Mouse (Mus musculus): ENCODE results near the gene Zfand2a.
A peak's percentile ranks its signal among the peaks of the same experiment; 100 is the strongest.

Zfand2a gene

DNA sequence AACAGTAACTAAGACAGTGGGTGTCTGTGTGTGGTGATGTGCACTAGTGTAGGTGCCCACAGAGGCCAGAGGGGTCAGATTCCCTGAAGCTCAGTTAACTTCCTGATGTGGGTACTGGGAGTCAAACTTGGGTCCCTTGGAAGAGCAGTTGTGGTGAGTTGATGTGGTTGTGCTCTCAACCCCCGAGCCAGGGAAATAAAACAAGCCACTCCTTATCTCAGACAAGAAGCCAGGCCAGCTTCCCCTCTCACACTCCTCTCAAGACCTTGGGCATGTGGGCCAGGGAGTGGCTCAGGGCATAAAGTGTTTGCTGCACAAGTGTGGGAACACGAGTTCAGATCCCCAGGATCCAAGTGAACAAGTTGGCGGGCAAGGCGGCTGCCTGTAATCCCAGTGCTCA, 17.5 kb downstream of the Zfand2a start:
- no peak for DNase-seq (ENCODE audit: low read depth, low spot score)

DNA sequence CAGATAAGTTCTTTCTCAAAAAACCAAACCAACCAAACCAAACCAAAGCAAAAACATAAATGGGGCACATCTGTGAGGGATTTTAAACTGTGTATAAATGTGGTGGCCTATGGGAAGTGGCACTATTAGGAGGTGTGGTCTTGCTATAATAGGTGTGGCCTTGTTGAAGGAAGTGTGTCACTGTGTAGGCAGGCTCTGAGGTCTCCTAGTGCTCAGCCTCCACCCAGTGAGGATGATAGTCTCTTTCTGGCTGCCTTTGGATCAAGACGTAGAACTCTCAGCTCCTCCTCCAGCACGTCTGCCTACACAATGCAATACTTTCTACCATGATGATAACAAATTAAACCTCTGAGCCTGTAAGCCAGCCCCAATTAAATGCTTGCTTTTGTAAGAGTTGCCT, 18.0 kb downstream of the Zfand2a start:
- DNase-seq (ENCODE audit: low read depth, low spot score) = no peak

DNA sequence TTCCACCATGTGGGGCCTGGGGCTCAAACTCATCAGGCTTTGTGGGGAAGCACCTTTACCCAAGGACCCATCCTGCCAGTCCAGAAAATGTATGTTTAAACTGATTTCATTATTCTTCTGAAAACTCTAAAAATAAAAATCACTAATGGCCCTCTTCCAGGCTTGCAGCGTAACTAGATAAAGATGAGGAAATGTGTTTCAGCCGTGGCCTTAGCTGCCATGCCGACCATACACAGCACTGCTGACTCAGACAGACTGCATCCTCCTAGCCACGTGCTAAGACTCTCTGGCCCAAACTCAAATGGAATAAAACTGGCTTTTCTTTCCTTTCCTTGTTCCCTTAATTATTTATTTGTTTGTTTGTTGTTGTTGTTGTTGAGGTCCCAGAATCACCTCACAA, 19.5 kb downstream of the Zfand2a start:
- no peak for DNase-seq (ENCODE audit: low read depth, low spot score)

DNA sequence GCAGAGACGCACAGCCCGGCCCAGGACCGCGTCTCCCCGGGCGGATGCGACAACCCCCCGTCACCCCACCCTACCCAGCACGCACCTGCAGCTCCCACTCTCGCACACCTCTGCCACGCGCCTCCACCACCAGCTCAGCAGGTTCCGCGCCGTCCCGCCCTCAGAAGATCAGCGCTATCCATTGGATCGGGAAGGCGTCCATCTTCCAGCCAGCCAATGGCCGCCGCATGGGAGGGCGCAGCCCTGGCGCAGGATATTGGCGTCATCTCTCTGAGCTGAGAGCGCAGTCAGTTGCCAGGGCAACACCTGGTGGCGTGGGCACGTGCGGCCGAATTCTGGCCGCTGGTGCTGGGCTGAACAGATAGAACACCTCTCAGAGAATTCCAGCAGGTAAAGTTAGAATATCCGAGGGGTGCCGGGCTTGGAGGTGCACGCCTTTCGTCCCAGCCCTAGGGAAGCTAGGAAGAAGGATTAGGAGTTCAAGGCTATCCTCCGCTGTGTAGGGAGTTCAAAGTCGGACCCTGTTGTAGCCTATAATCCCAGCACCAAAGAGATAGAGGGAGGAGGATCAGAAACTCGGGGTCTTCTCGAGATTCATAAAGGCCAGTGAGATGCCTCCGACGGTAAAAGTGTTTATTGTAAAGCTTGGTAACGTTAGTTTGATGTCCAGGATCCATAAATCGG, 23.8 kb downstream of the Zfand2a start, which contains the start of gene 3110082I17Rik:
TSS of gene 3110082I17Rik (minus strand) at position 144 of the 684 bp plus-strand sequence.
- peak; percentile 99 for DNase-seq (ENCODE audit: low read depth, low spot score)

DNA sequence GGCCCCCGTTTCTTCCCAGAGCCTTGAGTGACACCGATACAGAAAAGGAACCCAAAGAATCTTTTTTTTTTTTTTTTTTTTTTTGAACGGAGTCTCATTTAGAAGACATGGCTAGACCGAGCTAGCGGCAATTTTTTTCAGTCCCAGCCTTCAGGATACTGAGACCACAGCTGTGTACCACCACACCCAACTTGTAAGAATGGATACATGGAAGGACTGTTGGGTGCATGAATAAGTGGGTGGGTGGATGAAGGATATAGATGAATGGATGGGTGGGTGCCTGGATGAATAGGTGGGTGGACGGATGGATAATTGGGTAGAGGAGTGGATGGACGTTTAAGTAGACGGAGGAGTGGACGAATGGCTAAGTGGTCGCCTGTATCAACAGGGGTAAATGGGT, 24.4 kb downstream of the Zfand2a start:
- DNase-seq (ENCODE audit: low read depth, low spot score) = no peak

DNA sequence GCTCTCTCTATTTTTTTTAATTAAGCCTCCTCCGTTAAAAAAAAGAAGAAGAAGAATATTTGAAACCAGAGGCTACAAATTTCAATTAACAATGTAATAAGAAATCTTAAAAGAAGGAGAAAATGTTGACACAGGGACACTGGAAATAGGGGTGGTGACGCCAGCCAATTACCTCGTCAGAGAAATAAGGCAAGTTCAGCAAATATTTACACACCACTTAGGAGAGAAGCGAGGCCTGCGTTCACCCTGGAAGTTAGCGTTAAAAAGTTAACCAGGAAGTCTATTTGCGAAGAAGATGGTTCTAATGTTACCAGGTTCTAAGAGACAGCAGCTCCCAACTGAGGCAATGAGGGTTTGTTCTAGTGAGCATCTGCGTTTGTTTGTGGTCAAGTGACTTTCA, 27.1 kb downstream of the Zfand2a start:
- DNase-seq (ENCODE audit: low read depth, low spot score) = no peak

DNA sequence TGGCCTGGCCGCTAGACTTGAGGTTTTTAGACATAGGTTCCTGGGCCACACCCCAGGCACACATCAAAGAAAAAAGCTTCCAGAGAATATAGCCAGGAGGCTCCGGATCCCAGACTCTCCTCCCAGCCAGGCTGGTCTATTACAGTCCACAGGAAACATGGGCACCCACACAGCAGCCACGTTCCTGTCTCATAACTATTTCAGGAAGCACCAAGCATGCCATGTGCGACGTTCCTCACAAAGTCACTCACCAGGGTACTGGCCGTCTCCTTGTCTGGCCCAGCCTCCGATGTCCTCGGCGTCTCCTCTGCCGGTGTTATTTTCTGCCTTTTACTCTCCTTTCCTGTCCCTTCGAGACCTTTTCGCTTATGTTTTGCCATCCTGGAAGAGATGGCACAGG, 29.2 kb downstream of the Zfand2a start:
- DNase-seq (ENCODE audit: low read depth, low spot score) = peak; percentile 72

DNA sequence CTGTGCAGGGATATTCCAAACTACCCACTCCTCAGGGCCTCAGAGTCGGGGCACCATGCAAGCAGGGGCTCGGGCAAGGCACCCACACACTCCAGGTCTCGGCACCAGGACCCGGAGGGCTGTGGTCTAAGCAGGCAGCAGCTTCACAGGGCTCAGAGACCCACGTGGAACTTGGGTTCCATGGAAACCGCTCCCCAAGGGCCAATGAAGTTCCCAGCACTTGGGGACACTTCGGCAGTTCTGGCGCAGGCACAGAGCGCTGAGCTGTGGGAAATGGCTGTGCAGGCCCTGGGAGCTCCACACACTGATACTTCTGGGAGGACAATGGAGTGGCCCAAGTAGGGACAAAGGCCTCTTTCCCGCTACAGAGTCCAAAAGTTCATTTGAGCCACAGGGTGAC, 31.3 kb downstream of the Zfand2a start:
- DNase-seq (ENCODE audit: low read depth, low spot score) = no peak

DNA sequence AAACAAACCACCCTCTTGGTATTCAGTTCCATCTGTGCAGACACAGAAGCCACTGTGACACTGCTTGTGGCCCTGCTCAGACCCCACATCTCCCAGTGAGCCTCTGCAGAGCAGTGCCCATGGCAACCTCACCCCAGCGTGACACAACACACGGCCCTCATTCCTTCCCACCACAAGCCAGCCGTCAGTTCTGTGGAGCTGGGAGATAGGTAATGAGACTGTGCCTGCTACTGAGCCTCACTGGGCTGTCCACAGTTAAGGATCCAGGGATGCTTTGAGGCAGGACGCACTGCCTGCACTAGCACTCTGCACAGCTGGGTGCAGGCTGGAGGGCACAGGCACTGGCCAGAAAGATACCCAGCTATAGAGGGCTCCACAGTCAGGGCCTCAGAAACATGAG, 34.4 kb downstream of the Zfand2a start:
- no peak for DNase-seq (ENCODE audit: low read depth, low spot score)

DNA sequence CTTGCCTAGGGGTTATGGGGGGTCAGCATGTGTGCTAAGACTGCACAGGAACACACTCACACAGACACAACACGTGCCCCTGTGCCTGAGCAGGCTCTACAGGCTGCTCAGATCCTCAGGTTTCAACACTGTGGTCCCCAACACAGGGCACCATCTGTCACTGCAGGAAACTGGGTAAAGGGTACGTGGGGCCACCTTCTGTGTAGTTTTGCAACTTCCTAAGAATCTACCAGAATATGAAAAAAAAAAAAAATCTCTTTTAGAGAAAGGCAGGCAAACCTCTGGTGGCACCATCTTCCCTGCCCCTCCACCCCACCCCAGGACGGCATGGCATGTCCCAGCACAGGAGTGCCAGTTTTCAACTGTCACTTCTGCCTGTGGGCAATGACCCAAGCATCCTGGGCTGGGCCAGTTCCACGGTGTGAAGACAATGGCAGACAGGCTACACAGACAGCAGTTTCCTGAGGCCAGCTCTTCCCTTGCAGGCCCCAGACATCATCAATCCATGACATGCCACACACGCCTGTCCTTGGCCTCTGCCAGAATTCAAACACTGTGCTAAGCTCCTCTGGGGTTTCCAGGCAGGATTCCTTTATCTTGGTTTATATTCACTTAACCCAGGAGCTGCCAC, 35.1 kb downstream of the Zfand2a start:
- DNase-seq (ENCODE audit: low read depth, low spot score) = peak; percentile 65

DNA sequence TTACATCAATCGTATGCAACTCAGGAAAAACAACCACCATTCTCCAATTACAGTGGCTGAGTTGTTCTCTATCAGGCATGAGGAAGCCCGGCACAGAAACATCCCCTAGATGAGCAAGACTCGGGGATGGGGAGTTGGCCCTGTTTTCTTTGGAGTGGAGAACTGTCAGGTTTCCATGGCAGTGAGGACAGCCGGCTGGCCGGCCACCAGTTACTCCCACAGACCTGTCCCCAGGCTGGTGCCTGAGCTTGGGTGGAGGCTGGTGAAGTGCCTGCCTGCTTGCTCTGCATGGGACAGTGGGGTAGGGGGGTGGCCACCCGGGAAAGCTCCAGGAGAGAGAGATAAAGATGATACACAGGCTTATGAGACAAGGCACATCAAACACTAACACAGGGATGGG, 36.3 kb downstream of the Zfand2a start:
- peak; percentile 61 for DNase-seq (ENCODE audit: low read depth, low spot score)

DNA sequence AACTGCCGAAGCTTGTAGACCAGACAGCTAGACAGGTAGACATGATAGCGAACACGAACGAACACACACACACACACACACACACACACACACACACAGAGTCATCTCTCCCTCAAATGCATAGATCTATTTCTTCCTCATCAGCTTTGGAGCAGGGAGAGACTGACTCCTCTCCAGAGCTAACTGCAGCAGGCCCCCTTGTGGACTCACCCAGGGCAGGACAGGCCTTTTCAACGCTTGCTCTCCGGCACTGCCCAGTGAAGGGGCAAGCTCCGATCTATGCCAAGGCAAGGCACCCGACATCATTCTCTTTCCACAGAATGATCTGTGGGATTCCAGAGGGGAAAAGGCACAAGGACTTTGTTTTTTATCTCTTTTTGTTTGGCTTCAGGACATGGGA, 39.1 kb downstream of the Zfand2a start:
- DNase-seq (ENCODE audit: low read depth, low spot score) = no peak

DNA sequence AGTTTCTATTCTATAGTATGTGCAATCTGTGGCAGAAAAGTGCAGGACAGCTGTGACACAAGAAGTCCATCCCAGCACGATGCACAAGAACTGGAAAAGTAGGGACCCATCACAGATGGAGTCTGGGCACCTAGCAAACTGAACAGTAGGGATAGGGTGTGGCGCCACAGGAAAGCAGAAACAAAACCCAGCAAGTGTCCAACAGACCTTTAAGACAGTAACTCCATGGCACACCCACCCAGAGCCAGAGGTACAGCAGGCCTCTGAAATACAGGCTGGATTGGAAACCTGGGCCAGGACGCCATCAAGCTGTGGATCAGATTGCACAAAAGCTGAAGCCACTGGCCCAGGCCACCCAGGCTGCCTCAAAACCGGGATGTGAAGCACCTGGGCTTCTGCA, 41.4 kb downstream of the Zfand2a start:
- no peak for DNase-seq (ENCODE audit: low read depth, low spot score)

DNA sequence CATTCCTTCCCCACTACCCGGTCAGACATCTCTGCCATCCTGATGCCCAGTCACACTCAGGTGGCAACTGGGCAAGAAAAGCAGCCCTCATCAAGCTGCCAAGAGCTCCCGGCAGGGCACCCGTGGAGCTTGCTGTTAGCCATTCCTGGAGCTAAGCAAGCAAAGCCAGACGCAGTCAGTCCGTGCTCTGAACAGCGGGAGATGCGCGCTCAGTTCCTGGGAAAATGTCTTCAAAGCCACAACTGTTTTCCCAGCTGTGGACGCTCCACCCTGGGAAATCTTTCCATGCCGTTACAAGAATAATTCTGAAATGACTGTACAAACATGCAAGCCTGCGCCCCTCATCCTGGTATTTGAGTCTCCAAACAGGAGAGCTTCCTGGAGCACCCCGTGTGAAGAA, 41.9 kb downstream of the Zfand2a start:
- DNase-seq (ENCODE audit: low read depth, low spot score) = no peak

DNA sequence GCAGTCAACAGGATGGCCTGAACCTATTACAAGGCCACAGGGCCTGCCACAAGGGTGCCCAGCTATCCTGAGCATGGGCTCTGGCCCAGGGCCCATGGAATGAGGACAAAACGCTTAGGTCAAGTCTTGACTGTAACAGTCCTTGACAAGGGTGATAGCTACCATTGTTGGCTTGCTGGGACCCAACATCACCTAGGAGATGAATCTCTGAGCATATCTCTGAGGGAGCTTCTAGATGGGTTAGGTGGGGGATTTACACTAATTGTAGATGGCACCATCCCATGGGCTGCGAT, 42.7 kb downstream of the Zfand2a start:
- no peak for DNase-seq (ENCODE audit: low read depth, low spot score)

DNA sequence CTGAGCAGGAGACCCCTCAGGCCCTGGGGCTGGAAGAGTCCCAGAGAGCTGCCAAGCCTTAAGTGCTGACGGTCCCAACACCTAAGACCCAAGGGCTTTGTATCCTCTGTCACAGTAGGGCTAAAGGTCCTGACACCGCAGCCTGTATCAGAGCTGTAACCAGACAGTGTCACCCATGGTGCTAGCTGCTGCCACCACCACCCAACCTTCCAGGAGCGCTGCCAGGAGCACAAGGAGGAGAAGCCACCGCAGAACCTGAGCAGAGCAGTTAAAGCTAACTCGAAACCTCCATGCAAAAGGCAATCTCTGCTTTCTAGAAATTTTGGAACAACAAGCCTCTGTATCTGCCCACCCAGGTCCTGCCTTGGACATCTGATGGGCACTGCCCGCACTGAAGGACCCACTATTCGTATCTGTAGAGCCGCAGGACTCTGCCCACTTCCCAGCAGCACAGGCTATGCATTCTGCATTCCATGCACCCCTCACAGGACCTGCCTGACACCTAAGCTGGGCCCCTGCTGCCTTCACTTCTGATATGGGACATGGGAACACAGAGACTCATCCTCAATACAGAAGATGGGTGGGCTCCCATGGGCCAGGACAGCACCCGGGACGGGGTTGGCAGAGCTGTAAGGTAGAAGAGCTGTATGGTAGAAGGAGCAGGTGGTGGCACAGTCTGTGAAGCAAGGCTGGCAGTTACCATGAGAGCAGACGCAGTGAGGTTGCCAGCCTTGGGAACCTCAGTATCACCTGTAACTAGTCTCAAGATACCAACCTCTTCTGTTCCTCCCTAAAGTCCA, 43.2 kb downstream of the Zfand2a start:
- DNase-seq (ENCODE audit: low read depth, low spot score) = peak; percentile 66

DNA sequence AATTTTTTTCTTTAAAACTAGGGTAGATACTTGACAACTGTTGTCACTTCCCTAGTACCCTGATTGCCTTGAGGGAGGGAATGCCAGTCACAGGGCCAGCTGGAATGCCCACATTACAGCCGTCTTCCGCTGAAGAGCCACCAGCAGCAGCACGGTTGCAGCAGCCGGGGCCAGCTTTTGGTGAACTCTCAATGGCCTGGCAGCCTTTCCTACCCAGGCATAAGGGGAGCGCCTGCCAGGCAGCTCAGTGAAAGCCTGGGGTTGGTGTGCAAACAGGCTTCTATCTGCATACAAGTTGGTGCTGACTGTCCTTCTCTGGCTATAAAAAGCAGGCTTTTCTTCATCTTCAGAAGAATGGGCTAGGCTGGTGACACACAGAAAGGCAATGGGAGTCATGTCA, 43.9 kb downstream of the Zfand2a start:
- peak; percentile 52 for DNase-seq (ENCODE audit: low read depth, low spot score)

DNA sequence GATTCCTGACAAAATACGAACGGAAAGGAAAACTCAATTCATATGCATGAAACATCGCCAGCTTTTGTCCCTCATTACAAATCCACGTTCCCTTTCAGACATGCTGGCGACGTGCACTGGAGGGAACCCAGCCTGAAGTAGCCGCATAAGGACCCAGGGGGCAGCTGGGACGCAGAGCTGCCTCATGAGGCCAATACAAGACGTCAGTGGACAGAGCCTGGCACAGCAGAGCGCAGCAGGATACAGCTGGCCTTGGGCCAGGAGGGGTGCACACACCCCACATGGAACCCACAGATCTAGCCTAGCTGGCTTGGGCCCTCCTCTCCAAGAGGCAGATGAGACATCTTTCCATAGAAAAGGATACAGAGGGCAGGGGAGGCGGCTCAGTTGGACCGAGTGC, 45.9 kb downstream of the Zfand2a start:
- DNase-seq (ENCODE audit: low read depth, low spot score) = no peak

DNA sequence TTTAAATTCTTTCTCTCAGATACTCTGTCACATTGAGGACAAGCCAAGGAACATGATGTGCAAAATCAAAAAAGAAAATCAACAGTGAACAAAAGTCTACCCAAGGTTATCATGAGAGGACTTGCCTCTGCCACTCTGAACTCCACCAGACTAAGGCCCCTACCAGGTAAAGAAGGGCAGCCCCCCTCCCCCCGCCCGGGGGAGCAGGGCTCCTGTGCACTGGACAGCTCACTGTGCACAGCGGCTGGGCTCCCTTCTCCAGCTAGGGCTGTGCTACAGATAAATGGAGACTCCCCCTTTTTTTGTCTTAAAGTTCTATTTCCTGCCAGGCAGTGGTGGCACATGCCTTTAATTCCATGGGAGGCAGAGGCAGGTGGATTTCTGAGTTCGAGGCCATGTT, 46.6 kb downstream of the Zfand2a start:
- DNase-seq (ENCODE audit: low read depth, low spot score) = no peak

DNA sequence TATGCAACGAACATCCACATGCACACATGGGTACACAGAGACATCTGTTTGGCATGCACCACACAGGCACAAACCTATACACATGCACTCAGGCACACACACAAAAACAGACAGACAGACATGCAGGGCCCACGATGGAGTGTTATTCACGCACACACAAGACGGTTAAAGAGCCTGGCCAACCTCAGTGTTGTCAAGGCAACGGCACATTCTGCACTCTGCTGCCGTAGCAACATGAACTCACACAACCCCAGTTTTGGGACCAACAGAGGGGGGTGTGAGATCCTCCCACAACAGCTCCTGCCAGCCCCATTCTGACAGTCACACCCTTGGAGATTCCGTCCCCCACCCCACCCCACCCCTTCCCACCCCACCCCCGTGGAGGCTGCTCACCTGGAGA, 49.4 kb downstream of the Zfand2a start:
- DNase-seq (ENCODE audit: low read depth, low spot score) = peak; percentile 93

DNA sequence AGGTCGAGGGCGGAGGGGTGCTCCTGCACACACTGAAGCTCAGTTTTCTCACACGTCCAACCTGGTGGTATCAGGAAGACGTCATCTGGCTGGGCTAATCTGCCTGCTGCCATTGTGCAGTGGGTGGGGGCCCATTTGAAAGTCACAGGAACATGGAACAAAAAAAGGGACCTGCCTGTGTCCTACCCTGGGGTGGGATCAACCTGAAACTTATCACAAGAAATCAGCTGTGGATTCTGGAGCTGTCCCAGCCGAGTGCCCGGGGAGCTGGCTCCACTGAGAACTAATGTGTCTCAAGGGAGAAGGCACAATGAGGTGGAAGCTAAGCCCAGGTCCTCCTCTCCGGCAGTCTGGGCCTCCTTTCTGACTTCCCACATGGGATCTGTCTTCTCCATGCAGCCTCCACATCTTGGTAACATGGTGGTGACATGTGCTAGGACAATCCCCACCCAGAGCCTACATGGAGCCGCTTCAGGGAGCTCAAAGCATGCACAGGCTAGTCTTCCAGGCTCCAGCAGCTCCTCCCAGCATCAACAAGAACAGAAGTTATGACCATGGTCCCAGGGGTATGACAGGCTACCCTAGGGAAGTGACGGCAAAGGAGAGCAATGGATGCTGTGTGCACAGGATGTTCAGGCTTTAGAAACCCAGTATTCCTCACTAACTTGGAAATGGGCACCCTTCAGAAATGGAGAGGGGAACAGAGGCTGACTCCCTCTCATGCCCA, 50.3 kb downstream of the Zfand2a start:
- no peak for DNase-seq (ENCODE audit: low read depth, low spot score)

DNA sequence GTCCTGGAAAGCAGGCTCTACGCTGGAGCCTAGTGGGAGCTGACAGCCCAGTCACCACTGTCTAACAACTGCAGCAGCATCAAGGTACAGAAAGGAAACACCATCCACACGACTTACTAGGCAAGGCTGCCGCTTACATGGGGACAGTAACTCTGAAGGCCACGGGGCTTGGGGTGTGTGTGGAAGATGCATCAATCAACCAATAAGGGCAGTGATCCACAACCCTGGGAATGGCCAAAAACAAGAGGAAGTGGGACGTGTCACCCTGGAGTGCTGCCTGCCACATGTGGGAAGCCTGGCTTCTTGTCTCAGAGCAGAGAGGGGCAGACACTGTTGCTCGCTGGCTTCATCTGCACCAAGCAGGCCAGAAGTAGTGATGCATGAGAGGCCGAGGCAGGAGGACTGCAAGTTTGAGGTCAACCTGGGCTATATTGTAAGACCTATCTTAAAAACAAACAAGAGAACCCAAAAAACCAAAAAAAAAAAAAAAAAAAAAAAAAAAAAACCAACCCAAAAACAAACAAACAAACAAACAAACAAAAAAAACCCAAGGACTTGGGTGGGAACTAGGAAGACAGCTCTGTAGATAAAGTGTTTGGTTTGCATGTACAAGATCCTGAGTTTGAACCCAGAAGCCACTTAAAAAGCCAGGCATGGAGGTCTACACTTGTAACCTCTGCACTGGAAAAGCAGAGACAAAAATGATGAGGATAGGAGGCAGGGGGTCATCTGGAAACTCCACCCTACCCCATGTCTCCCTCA, 51.4 kb downstream of the Zfand2a start:
- no peak for DNase-seq (ENCODE audit: low read depth, low spot score)

All from brain, adult 2 months (tissue).